Mouse (Mus musculus): ENCODE results near the gene Gcfc2. TPM values are rescaled to one million over a fixed set of nuclear protein-coding genes. Genes with fewer than 3 reads are reported as not detected.

The Gcfc2 gene
- polyA plus RNA-seq, 1 experiment from 2014 or later, result 6.8 TPM

- TF ChIP-seq CTCF (IDR thresholded peaks at IDR 0.05; ENCODE audit: low read depth), result no peak
- DNase-seq (ENCODE audit: low spot score) (no peak), ATAC-seq (replicated peaks; ENCODE audit: low FRiP score, low read depth) (no peak)
- Histone ChIP-seq H3K27me3 (ENCODE audit: insufficient read depth, low read length) (no peaks in the 10 kb centered on the region), H3K36me3 (ENCODE audit: insufficient read depth, low read length) (peaks cover 48% of the 10 kb centered on the region), H3K9ac (ENCODE audit: low read depth, low read length) (no peak overlapping the region), H3K4me1 (replicated peaks; ENCODE audit: insufficient read depth, low read length) (no peaks in the 10 kb centered on the region), H3K4me2 (ENCODE audit: low read length) (no peak overlapping the region), H3K9me3 (replicated peaks; ENCODE audit: low read length) (no peaks in the 10 kb centered on the region), H3K4me3 (replicated peaks; ENCODE audit: low read depth, low read length) (no peak overlapping the region), H3K27ac (no peak overlapping the region)
- 84% methylated on average over 5 of the region's 5 CpGs for WGBS
These were observed 31.7 kb downstream of the Gcfc2 start for GRCm38 (mm10) chr6:81955133-81955532.

DNA sequence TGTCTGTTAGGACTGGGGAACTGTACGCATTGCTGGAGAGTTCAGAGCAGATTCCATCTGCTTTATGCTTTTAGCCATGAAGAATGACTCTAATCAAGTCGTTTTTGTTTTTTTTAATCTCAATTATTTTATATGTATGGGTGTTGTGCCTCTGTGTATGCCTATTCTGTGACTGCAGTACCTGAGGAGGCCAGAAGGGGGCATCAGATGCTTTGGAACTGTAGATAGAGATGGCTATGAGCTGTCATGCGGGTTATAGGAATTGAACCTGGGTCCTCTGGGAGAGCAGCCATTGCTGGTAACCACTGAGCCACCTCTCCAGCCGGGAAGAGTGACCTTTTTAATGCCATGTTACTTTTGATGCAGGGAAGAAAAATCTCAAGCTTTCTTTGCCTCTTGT is 32.9 kb downstream of the Gcfc2 start:
- Histone ChIP-seq H3K9ac (ENCODE audit: low read depth, low read length) (no peak overlapping the region), H3K36me3 (ENCODE audit: insufficient read depth, low read length) (peaks cover 53% of the 10 kb centered on the region), H3K4me2 (ENCODE audit: low read length) (no peak overlapping the region), H3K4me1 (replicated peaks; ENCODE audit: insufficient read depth, low read length) (no peaks in the 10 kb centered on the region), H3K27ac (no peak overlapping the region), H3K9me3 (replicated peaks; ENCODE audit: low read length) (no peaks in the 10 kb centered on the region), H3K4me3 (replicated peaks; ENCODE audit: low read depth, low read length) (no peak overlapping the region), H3K27me3 (ENCODE audit: insufficient read depth, low read length) (no peaks in the 10 kb centered on the region)
- TF ChIP-seq CTCF (IDR thresholded peaks at IDR 0.05; ENCODE audit: low read depth), result peak; percentile 45
- no peak for DNase-seq (ENCODE audit: low spot score)
- no peak for ATAC-seq (replicated peaks; ENCODE audit: low FRiP score, low read depth)
- 89% methylated on average over 4 of the region's 4 CpGs for WGBS

DNA sequence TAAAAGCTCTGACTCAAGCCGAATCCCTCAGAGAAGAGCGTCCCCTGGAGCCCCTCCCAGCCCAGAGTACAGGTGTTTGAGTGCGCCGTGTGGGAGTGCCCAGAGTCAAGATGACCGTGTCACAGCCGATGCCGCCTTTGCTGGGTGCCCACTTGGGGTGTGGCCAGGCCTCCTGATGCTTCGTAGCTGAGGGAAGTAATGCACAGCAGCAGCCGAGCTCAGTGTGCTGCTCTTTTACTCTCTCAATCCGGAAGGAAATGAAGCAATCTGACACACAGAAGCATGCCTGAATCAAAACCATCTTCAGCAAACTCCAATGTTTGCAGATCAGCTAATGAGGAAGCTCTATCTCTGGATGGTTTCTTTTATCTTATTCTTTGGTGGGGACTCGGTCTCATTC is 34.5 kb downstream of the Gcfc2 start:
- Histone ChIP-seq H3K4me3 (replicated peaks; ENCODE audit: low read depth, low read length) (no peak overlapping the region), H3K27ac (no peak overlapping the region), H3K9ac (ENCODE audit: low read depth, low read length) (no peak overlapping the region), H3K36me3 (ENCODE audit: insufficient read depth, low read length) (peaks cover 52% of the 10 kb centered on the region), H3K9me3 (replicated peaks; ENCODE audit: low read length) (no peaks in the 10 kb centered on the region), H3K4me1 (replicated peaks; ENCODE audit: insufficient read depth, low read length) (no peaks in the 10 kb centered on the region), H3K4me2 (ENCODE audit: low read length) (no peak overlapping the region), H3K27me3 (ENCODE audit: insufficient read depth, low read length) (no peaks in the 10 kb centered on the region)
- no peak for ATAC-seq (replicated peaks; ENCODE audit: low FRiP score, low read depth)
- TF ChIP-seq CTCF (IDR thresholded peaks at IDR 0.05; ENCODE audit: low read depth), result no peak
- WGBS, result 83% methylated on average over 11 of the region's 11 CpGs
- no peak for DNase-seq (ENCODE audit: low spot score)

- H3K36me3 ChIP-seq (ENCODE audit: insufficient read depth, low read length), result peaks cover 47% of the 10 kb centered on the region
- no peak for ATAC-seq (replicated peaks; ENCODE audit: low FRiP score, low read depth)
- WGBS, result 95% methylated on average over 8 of the region's 8 CpGs
- no peak for TF ChIP-seq CTCF (IDR thresholded peaks at IDR 0.05; ENCODE audit: low read depth)
- no peak overlapping the region for H3K4me3 ChIP-seq (replicated peaks; ENCODE audit: low read depth, low read length)
- no peak overlapping the region for H3K9ac ChIP-seq (ENCODE audit: low read depth, low read length)
- no peak for DNase-seq (ENCODE audit: low spot score)
- H3K4me2 ChIP-seq (ENCODE audit: low read length), result no peak overlapping the region
- H3K27ac ChIP-seq, result no peak overlapping the region
- 0 out of 2 replicates have a peak, but pooled peaks cover under 1% of the 10 kb centered on the region for H3K4me1 ChIP-seq (replicated peaks; ENCODE audit: insufficient read depth, low read length)
- no peaks in the 10 kb centered on the region for H3K27me3 ChIP-seq (ENCODE audit: insufficient read depth, low read length)
- no peaks in the 10 kb centered on the region for H3K9me3 ChIP-seq (replicated peaks; ENCODE audit: low read length)
These were observed 36.4 kb downstream of the Gcfc2 start for GRCm38 (mm10) chr6:81959866-81960265.

GRCm38 (mm10) chr6:81960284-81960683 is 36.8 kb downstream of the Gcfc2 start:
- Histone ChIP-seq H3K4me2 (ENCODE audit: low read length) (no peak overlapping the region), H3K36me3 (ENCODE audit: insufficient read depth, low read length) (peaks cover 47% of the 10 kb centered on the region), H3K9ac (ENCODE audit: low read depth, low read length) (no peak overlapping the region), H3K4me3 (replicated peaks; ENCODE audit: low read depth, low read length) (no peak overlapping the region), H3K9me3 (replicated peaks; ENCODE audit: low read length) (no peaks in the 10 kb centered on the region), H3K27me3 (ENCODE audit: insufficient read depth, low read length) (no peaks in the 10 kb centered on the region), H3K4me1 (replicated peaks; ENCODE audit: insufficient read depth, low read length) (0 out of 2 replicates have a peak, but pooled peaks cover 4% of the 10 kb centered on the region), H3K27ac (no peak overlapping the region)
- ATAC-seq (replicated peaks; ENCODE audit: low FRiP score, low read depth), result no peak
- TF ChIP-seq CTCF (IDR thresholded peaks at IDR 0.05; ENCODE audit: low read depth), result peak; percentile 47; the same call in 1 of the 2 replicates
- WGBS, result 97% methylated on average over 1 of the region's 1 CpGs
- DNase-seq (ENCODE audit: low spot score), result no peak

DNA sequence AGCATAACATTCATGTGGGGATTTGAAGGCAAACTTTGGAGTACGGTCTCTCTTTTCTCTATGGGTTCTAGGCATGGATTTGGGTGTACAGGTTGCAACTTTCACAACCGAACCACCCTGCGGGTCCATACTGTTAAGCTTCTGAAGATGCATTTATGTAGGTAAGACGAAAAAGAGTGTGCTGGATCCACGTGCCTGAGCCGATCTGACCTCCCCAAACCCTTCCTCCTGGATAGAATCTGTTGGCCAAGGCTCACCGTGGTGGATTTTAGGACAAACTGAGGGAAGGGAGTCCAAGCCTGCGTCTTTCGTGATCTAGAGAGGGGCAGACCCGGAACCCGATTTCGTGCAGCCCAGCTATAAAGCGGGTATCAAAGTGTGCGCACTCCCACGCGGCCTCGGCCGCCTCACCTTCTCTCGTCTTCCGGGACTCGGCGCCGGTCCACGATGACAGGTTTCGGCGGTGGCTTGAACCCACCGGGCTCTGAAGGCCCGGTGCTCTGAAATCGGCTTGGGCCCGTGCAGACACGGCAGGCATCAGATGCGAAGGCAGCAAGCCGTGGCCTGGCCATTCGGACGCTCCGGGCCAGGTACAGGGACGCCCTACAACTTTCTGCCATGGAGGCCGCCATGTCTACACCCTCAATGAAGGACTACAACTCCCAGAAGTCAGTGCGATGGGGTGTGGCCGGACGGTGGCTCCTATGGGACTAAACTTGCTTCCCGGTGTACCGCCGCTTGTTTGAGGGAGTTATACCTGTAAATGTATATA is 42.0 kb downstream of the Gcfc2 start, which contains the start of gene Mrpl19:
Mrpl19 (minus strand) TSS at position 663 of the 772 bp plus-strand sequence.
- Histone ChIP-seq H3K27ac (no peak within 1 kb of the TSS), H3K4me2 (ENCODE audit: low read length) (peak within 1 kb of the TSS; percentile 76), H3K9me3 (replicated peaks; ENCODE audit: low read length) (no peaks in the 10 kb centered on the region), H3K27me3 (ENCODE audit: insufficient read depth, low read length) (no peaks in the 10 kb centered on the region), H3K4me1 (replicated peaks; ENCODE audit: insufficient read depth, low read length) (0 out of 2 replicates have a peak, but pooled peaks cover 4% of the 10 kb centered on the region), H3K36me3 (ENCODE audit: insufficient read depth, low read length) (peaks cover 18% of the 10 kb centered on the region), H3K4me3 (replicated peaks; ENCODE audit: low read depth, low read length) (peak within 1 kb of the TSS; percentile 93), H3K9ac (ENCODE audit: low read depth, low read length) (peak within 1 kb of the TSS; percentile 72)
- DNase-seq (ENCODE audit: low spot score), result peak; percentile 92
- under 1% methylated on average over 44 of the region's 44 CpGs for WGBS
- ATAC-seq (replicated peaks; ENCODE audit: low FRiP score, low read depth), result peak; percentile 96
- TF ChIP-seq CTCF (IDR thresholded peaks at IDR 0.05; ENCODE audit: low read depth), result no peak
